Mouse (Mus musculus): ENCODE data around the gene Dagla. TPM values are rescaled to one million over a fixed set of nuclear protein-coding genes. Genes with fewer than 3 reads are reported as not detected.
A peak's percentile ranks its signal among the peaks of the same experiment; 100 is the strongest.

Gene Dagla
- polyA plus RNA-seq, 1 experiment from 2014 or later = 3.1 TPM

DNA sequence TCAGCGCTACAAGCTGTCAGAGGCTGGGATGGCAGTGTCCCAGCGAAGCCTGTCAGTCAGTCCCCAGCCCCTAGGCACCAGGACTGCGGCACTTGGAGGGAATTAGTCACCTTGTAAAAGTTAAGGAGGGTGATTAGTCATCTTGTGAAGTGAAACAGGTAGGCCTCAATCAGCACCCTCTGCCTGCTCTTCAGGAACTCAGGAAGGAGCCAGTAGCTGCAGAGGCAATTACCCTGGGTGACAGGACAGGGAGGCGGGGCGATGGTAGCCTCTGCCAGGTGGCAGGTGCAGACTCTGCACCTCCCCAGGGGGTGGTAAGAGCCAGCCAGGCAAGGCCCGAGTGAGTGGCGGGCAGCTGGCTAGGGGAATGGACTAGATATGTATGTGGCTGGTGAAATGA, 43.3 kb downstream of the Dagla start:
- Histone ChIP-seq H3K36me3 (no peaks in the 10 kb centered on the region), H3K4me1 (peaks cover 8% of the 10 kb centered on the region; the same call in 1 of the 2 replicates), H3K27me3 (no peaks in the 10 kb centered on the region; the same call in 1 of the 2 replicates), H3K9ac (no peak overlapping the region), H3K9me3 (no peaks in the 10 kb centered on the region), H3K27ac (no peak overlapping the region), H3K4me3 (no peak overlapping the region), H3K4me2 (replicated peaks) (no peak overlapping the region)
- no peak for ATAC-seq (ENCODE audit: insufficient number of reproducible peaks, insufficient read depth, low FRiP score, low TSS enrichment)
- 69% methylated on average over 7 of the region's 7 CpGs for WGBS

DNA sequence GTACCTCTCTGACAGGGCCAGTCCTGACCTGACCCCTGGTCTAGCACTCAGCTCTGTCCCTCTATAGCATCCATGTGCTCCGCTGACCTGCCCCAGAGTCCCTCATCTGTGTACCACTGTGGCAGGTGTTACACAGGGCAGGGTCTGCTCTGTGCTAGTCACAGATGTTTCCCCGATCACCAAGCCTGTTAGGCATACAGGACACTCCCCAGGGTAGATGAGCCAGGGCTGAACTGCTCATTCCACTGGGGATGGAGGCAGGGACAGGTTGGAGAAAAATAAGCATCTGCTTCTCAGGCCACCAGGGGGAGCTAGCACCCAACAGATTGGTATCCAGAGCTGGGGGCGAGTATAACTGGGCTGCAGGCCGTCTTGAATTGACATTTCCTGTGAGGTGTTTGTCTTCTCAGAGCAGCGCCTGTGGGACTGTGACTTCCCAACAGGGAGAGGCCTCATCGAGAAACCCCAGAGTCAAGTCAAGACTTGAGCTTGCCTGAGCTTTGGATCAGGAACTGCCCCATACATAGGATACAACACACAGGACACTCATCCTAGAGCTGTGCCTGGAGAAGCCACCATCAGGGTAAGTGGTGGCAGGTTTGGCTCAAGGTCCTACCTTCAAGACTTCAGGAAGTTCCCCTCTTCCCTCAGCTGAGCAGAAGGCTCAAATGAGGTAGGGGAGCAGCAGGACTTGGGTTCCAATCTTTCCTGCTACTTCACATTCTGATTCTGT, 46.2 kb downstream of the Dagla start:
- Histone ChIP-seq H3K9me3 (no peaks in the 10 kb centered on the region), H3K4me3 (no peak overlapping the region), H3K4me1 (peaks cover 4% of the 10 kb centered on the region; the same call in 1 of the 2 replicates), H3K4me2 (replicated peaks) (no peak overlapping the region), H3K27me3 (no peaks in the 10 kb centered on the region), H3K27ac (no peak overlapping the region), H3K36me3 (no peaks in the 10 kb centered on the region), H3K9ac (no peak overlapping the region)
- whole genome bisulfite sequencing = 19% methylated on average over 6 of the region's 6 CpGs
- peak; percentile 44; the same call in 1 of the 2 replicates for ATAC-seq (ENCODE audit: insufficient number of reproducible peaks, insufficient read depth, low FRiP score, low TSS enrichment)

DNA sequence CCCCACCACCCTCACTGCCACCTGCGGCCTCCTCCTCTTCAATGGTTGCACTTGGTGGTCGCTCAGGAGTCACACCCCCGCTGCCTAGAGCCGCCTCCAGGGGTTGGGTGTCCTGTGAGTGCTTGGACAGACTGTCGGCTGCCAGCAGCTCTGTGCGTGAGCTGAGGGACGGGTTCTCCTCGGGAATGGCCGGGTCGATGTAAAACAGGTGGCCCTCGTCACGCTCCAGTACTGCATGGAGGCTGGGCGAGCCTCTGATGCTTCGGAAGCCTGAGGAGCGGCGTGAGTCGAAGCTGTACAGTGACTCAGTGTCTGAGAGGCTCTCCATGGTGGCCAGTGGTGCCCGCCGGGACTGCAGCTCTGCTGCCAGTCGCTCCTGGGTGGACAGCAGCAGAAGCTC, 56.5 kb downstream of the Dagla start:
- H3K9ac ChIP-seq = no peak overlapping the region
- H3K4me1 ChIP-seq = peaks cover 18% of the 10 kb centered on the region
- 0 out of 2 replicates have a peak overlapping the region, but pooled peaks have one; percentile 0 for H3K4me2 ChIP-seq (replicated peaks)
- no peak overlapping the region for H3K4me3 ChIP-seq
- H3K27me3 ChIP-seq = 0 out of 2 replicates have a peak, but pooled peaks cover 4% of the 10 kb centered on the region
- H3K27ac ChIP-seq = no peak overlapping the region
- ATAC-seq (ENCODE audit: insufficient number of reproducible peaks, insufficient read depth, low FRiP score, low TSS enrichment) = no peak
- H3K9me3 ChIP-seq = no peaks in the 10 kb centered on the region
- no peaks in the 10 kb centered on the region for H3K36me3 ChIP-seq
- 42% methylated on average over 20 of the region's 20 CpGs for WGBS

DNA sequence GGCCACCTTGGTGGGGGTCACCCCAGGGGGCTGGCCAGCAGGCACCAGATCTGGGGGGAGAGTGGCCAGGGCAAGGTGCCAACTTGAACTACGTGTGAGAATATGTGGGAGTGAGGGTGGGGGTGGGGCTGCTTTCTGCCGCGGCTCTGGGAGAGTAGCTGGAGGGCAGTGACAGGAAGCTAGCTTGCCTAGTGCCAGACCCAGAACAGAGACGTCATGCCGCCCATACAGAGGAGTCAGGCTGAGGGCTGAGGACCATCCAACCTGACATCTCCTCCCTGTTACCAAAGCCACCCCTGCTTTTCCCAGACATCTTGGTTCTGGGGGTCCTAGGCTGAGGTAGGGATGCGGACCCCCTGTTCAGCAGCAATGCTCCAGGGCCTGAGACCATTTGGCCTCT, 57.5 kb downstream of the Dagla start:
- H3K4me1 ChIP-seq = peaks cover 24% of the 10 kb centered on the region
- no peaks in the 10 kb centered on the region for H3K36me3 ChIP-seq
- no peak overlapping the region for H3K27ac ChIP-seq
- no peak overlapping the region for H3K4me3 ChIP-seq
- 0 out of 2 replicates have a peak, but pooled peaks cover 4% of the 10 kb centered on the region for H3K27me3 ChIP-seq
- 20% methylated on average over 6 of the region's 6 CpGs for WGBS
- no peak for ATAC-seq (ENCODE audit: insufficient number of reproducible peaks, insufficient read depth, low FRiP score, low TSS enrichment)
- no peaks in the 10 kb centered on the region for H3K9me3 ChIP-seq
- H3K4me2 ChIP-seq (replicated peaks) = no peak overlapping the region
- no peak overlapping the region for H3K9ac ChIP-seq

DNA sequence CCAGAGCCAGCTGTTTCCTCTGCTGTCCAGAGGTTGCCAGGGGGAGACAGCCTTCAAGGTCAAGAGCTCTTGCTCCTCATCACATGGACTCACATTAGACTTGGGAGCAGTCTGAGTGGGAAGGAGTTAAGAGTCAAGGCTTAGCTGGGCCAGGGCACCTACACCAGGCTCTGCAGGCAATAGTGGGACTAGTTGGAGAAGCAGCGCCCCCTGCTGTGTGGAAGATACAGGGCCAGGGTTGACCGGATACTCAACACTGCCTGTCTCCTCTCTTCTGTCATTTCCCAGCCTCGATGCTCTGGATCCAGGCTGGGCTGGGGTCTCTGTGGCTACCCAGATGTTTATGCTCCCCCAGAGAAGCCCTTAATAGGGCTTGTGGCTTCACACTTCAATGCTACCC, 60.5 kb downstream of the Dagla start:
- Histone ChIP-seq H3K27ac (no peak overlapping the region), H3K4me2 (replicated peaks) (no peak overlapping the region), H3K9ac (no peak overlapping the region), H3K4me3 (no peak overlapping the region), H3K4me1 (peaks cover 33% of the 10 kb centered on the region), H3K36me3 (no peaks in the 10 kb centered on the region), H3K9me3 (no peaks in the 10 kb centered on the region), H3K27me3 (0 out of 2 replicates have a peak, but pooled peaks cover 12% of the 10 kb centered on the region)
- no peak for ATAC-seq (ENCODE audit: insufficient number of reproducible peaks, insufficient read depth, low FRiP score, low TSS enrichment)
- WGBS = 18% methylated on average over 3 of the region's 3 CpGs

DNA sequence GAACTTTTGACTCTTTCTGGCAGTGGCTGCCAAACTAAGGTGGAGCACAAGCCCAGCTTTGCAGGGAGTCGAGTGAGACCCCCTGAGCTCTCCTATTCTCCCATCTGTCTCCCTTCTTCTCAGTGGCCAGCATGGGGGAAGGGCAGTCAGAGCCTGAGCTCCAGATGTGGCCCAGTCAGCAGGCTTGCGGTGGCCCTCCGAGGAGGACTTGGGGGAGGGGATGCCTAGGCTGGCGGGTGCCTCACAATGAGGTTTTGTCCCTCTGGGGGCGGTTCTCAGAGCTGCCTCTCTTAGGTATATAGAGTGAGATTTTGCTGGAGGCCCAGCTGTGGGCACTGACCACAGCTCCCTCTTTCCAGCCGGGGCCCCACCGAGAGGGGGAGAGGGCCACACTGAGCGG, 61.8 kb downstream of the Dagla start:
- no peaks in the 10 kb centered on the region for H3K36me3 ChIP-seq
- no peaks in the 10 kb centered on the region for H3K9me3 ChIP-seq
- 7% methylated on average over 8 of the region's 8 CpGs for WGBS
- no peak for ATAC-seq (ENCODE audit: insufficient number of reproducible peaks, insufficient read depth, low FRiP score, low TSS enrichment)
- no peak overlapping the region for H3K9ac ChIP-seq
- 0 out of 2 replicates have a peak, but pooled peaks cover 10% of the 10 kb centered on the region for H3K27me3 ChIP-seq
- no peak overlapping the region for H3K4me3 ChIP-seq
- no peak overlapping the region for H3K27ac ChIP-seq
- H3K4me2 ChIP-seq (replicated peaks) = no peak overlapping the region
- H3K4me1 ChIP-seq = peaks cover 32% of the 10 kb centered on the region

DNA sequence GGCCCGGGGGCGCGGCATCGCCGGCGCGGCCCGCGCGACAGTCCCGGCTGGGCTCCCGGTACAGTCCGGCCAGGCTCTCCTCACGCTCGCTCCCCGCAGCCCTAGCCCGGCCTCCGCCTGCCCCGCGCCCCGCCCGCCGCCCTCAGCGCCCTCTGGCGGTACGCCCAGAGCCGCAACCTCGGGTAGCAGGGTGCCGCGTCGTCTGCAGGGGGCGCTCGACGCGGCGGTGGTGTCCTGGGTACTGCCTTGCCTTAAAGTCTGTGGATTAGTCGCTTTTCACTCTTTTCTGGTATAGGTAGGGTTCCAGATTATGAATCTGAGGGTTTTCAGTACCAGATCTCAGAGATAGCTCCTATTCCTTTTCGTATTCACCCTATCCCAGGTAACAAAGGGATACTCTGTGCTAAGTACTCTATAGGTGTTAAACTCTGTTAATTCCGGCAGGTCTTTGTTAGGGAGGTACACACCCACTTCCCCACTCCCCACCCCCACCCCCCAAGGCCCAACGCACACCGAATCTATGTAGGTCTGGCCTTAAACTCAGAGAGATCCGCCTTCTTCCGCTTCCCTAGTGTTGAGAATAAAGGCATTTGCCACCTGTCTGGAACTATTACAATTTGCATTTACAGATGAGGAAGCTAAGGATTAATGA, 63.9 kb downstream of the Dagla start, which contains the start of gene Myrf:
Gene Myrf, minus strand, starts transcription at position 95 of the 652 bp plus-strand sequence.
- Histone ChIP-seq H3K27me3 (0 out of 2 replicates have a peak, but pooled peaks cover 10% of the 10 kb centered on the region), H3K27ac (no peak within 1 kb of the TSS)
- peak; percentile 49 for ATAC-seq (ENCODE audit: insufficient number of reproducible peaks, insufficient read depth, low FRiP score, low TSS enrichment)

DNA sequence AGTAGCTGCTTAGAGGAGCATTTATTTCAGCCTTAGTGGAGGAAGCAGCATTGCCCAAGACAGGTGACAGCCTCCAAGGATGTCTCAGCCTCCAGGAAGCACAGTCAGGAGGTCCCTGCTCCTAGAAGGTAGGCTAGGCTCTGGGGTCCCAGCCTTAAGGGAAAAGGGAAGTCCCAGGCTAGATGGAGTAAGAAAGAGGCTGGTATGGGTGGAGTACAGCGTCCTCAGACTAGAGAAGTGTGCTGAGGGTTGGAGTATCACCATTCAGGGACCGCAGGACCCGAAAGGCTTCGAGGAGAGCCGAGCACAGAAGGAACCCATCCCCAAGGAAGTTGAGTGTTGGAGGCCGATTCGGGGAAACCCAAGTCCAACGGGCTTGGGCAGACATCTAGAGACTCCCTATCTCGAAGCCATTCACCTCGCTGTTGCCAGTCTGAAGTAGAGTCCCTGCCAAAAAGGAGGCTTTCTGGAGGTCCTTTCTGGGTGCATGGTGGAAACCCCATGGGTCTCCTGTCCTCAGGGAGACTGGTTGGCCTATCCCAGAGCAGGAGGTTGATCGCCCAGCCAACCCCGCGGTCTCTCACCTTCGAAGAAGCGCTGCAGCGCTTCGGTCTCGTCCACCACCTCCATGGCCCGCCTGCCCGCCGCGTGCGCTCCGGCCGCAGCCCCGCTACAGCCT, 64.6 kb downstream of the Dagla start:
- no peak for ATAC-seq (ENCODE audit: insufficient number of reproducible peaks, insufficient read depth, low FRiP score, low TSS enrichment)
- Histone ChIP-seq H3K27ac (no peak overlapping the region), H3K27me3 (0 out of 2 replicates have a peak, but pooled peaks cover 10% of the 10 kb centered on the region), H3K9me3 (no peaks in the 10 kb centered on the region), H3K4me2 (replicated peaks) (peak overlapping the region; percentile 74), H3K4me3 (peak overlapping the region; percentile 43), H3K9ac (peak overlapping the region; percentile 59), H3K36me3 (no peaks in the 10 kb centered on the region), H3K4me1 (peaks cover 21% of the 10 kb centered on the region)
- 5% methylated on average over 23 of the region's 26 CpGs for WGBS

More for the DNA sequence above, 63.9 kb downstream of the Dagla start, which contains the start of gene Myrf:
- Histone ChIP-seq H3K4me2 (replicated peaks) (peak within 1 kb of the TSS; percentile 74), H3K9ac (peak within 1 kb of the TSS; percentile 59), H3K4me3 (peak within 1 kb of the TSS; percentile 43), H3K36me3 (no peaks in the 10 kb centered on the region), H3K4me1 (peaks cover 21% of the 10 kb centered on the region), H3K9me3 (no peaks in the 10 kb centered on the region)
- WGBS = 9% methylated on average over 39 of the region's 43 CpGs

DNA sequence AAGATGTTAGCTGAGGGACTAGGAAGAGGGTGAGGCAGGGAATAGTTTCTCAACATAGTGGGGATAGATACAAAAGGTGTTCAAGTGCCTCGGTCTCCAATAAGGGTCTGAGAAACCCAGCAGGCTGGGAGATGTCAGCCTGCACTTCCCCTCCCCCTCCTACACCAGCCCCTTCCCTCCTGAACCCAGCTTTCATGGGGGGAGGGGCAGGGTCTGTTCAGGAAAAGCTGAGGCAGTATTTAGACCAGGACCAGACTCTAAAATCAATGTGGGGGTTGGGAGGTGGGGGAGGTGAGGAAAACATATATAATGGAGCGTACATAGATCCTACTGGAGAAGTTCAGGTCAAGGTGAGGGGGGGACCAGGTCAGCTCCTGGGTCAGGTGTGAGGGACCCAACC, 65.3 kb downstream of the Dagla start:
- no peak for ATAC-seq (ENCODE audit: insufficient number of reproducible peaks, insufficient read depth, low FRiP score, low TSS enrichment)
- Histone ChIP-seq H3K9me3 (no peaks in the 10 kb centered on the region), H3K4me3 (no peak overlapping the region), H3K27ac (no peak overlapping the region), H3K4me1 (peaks cover 20% of the 10 kb centered on the region), H3K9ac (no peak overlapping the region), H3K36me3 (no peaks in the 10 kb centered on the region), H3K4me2 (replicated peaks) (peak overlapping the region; percentile 74), H3K27me3 (0 out of 2 replicates have a peak, but pooled peaks cover 10% of the 10 kb centered on the region)
- WGBS = 58% methylated on average over 2 of the region's 2 CpGs

DNA sequence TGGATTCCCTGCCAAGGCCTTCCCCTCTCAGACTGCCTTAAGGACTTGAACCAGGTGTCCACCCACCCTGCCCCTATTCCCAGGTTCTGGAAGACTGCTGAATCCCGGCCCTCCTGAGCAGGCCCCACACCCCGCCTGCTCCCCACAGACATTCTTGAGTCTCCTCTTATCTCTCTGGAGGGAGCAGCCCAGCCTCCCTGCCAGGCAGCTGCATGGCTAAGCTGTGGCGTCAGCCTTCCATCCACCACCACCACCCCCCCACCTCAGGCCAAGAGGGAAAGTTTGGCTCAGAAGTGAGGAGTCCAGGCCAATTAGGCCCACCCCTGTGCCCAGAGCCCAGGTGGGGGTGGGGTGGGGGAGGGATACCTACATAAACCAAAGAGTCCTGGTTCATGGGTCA, 66.2 kb downstream of the Dagla start:
- H3K4me2 ChIP-seq (replicated peaks) = no peak overlapping the region
- no peaks in the 10 kb centered on the region for H3K9me3 ChIP-seq
- H3K4me1 ChIP-seq = peaks cover 18% of the 10 kb centered on the region
- H3K36me3 ChIP-seq = no peaks in the 10 kb centered on the region
- no peak overlapping the region for H3K9ac ChIP-seq
- ATAC-seq (ENCODE audit: insufficient number of reproducible peaks, insufficient read depth, low FRiP score, low TSS enrichment) = no peak
- 72% methylated on average over 3 of the region's 3 CpGs for WGBS
- H3K4me3 ChIP-seq = no peak overlapping the region
- 0 out of 2 replicates have a peak, but pooled peaks cover 10% of the 10 kb centered on the region for H3K27me3 ChIP-seq
- no peak overlapping the region for H3K27ac ChIP-seq

DNA sequence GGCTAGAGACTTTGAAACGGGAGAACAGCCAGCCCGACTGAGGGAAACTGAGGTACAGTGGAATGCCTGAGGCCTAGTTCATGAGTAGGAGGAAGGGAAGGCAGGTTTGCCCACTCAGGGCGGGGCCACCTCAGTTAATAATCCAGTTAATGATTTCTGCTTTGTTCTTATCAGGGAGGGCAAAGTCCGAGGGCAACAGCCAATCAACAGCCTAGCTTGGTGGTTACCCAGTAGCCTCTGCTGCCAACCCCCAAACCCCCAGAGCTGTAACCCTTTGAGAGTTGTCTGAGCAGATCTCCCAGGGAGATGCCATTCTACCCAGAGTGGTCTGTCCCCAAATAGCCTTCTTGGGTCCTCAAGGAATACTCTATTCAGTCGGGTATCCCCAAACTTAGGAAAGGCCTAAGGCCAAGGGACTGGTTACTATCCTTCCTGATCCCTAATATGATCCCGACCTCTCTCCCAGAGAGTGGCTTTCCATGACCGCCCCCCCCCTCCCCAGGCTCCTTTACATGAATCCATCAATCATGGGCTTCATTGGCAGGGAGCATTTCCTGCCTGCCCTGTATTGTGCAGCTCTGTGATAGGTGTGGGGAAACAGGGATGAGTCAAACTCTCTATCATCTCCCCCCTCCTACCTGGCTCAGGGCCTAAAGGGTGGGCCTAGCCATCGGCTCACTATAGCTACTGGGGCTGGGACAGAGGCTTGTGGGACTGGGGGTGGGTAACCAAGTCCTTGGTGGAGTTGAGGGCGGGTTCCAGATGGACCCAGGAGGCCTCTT, 68.7 kb downstream of the Dagla start:
- Histone ChIP-seq H3K4me2 (replicated peaks) (no peak overlapping the region), H3K27ac (no peak overlapping the region), H3K27me3 (0 out of 2 replicates have a peak, but pooled peaks cover 15% of the 10 kb centered on the region), H3K4me1 (peaks cover 19% of the 10 kb centered on the region), H3K9ac (no peak overlapping the region), H3K9me3 (no peaks in the 10 kb centered on the region), H3K36me3 (no peaks in the 10 kb centered on the region), H3K4me3 (no peak overlapping the region)
- no peak for ATAC-seq (ENCODE audit: insufficient number of reproducible peaks, insufficient read depth, low FRiP score, low TSS enrichment)
- 85% methylated on average over 9 of the region's 9 CpGs for WGBS

Measured in embryonic facial prominence, embryonic 12.5 days (tissue).